Mouse (Mus musculus): ENCODE data around the gene Car7.
A peak's percentile ranks its signal among the peaks of the same experiment; 100 is the strongest.
"Not testable (repeated sequence)": the region's sequence is repeated elsewhere in the genome, so short reads cannot be mapped to it uniquely, and the experiment has no call there.

The Car7 gene

GRCm38 (mm10) chr8:104569559-104569958 lies 35.1 kb downstream of the Car7 start:
- no peak for DNase-seq (ENCODE audit: low read depth, low spot score)

- DNase-seq (ENCODE audit: low read depth, low spot score): peak; percentile 32
Measured at GRCm38 (mm10) chr8:104570436-104571343, 36.2 kb downstream of the Car7 start.

GRCm38 (mm10) chr8:104576820-104577219 lies 42.3 kb downstream of the Car7 start:
- no peak for DNase-seq (ENCODE audit: low read depth, low spot score)

GRCm38 (mm10) chr8:104577606-104578005 lies 43.1 kb downstream of the Car7 start:
- not testable (repeated sequence) for DNase-seq (ENCODE audit: low read depth, low spot score)

GRCm38 (mm10) chr8:104584522-104584921 lies 50.0 kb downstream of the Car7 start:
- DNase-seq (ENCODE audit: low read depth, low spot score): no peak

DNA sequence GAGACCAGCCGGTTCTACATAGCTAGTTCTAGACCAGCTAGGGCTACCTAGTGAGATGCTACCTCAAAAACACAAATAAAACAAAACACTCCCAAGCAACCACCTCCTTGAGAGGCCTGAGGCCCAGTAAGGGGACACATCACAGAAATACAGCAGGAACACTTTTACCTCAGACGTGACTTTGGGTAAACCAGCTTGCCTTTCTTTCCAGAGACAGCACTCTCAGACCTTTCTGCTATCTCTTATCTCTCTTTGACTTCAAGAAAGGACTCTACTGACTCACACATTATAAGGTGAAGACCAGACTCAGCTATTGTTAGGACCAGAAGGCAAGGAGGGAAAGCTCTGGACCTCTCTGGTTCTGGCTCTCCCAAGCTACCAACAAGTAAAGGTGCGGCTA lies 55.8 kb downstream of the Car7 start:
- no peak for DNase-seq (ENCODE audit: low read depth, low spot score)

GRCm38 (mm10) chr8:104591133-104591834 lies 56.8 kb downstream of the Car7 start, which contains the start of gene Pdp2:
Gene Pdp2, plus strand, starts transcription at chr8:104591451.
- DNase-seq (ENCODE audit: low read depth, low spot score): peak; percentile 91

GRCm38 (mm10) chr8:104591856-104592255 lies 57.4 kb downstream of the Car7 start:
- no peak for DNase-seq (ENCODE audit: low read depth, low spot score)

GRCm38 (mm10) chr8:104592566-104592965 lies 58.1 kb downstream of the Car7 start:
- no peak for DNase-seq (ENCODE audit: low read depth, low spot score)

- no peak for DNase-seq (ENCODE audit: low read depth, low spot score)
Measured at GRCm38 (mm10) chr8:104593536-104594325, 59.2 kb downstream of the Car7 start.

GRCm38 (mm10) chr8:104594611-104595362 lies 60.3 kb downstream of the Car7 start:
- no peak for DNase-seq (ENCODE audit: low read depth, low spot score)

GRCm38 (mm10) chr8:104595773-104596536 lies 61.5 kb downstream of the Car7 start:
- no peak for DNase-seq (ENCODE audit: low read depth, low spot score)

GRCm38 (mm10) chr8:104597656-104598055 lies 63.2 kb downstream of the Car7 start:
- no peak for DNase-seq (ENCODE audit: low read depth, low spot score)

GRCm38 (mm10) chr8:104598496-104598895 lies 64.0 kb downstream of the Car7 start:
- no peak for DNase-seq (ENCODE audit: low read depth, low spot score)
